Mouse (Mus musculus) NIH3T3 (cell line): ENCODE measurements at regions not wholly inside any gene's neighbourhood (a gene's known extent, or its start where the extent isn't known, plus 50 kb on each side); places are given as distances from the start of the nearest gene placed in this dataset.
A peak's percentile ranks its signal among the peaks of the same experiment; 100 is the strongest.

Experiments used
- DNase-seq: peaks from one replicate; pipeline ENCODE4 v3.0.0-alpha.2; 2012; ENCODE audit warnings: low read depth

- peak; percentile 83 for DNase-seq
These were observed 572.3 kb downstream of the Bnc2 start for GRCm38 (mm10) chr4:84102736-84103135.

- DNase-seq = no peak
These were observed 566.5 kb downstream of the Bnc2 start for GRCm38 (mm10) chr4:84108592-84108991.

DNA sequence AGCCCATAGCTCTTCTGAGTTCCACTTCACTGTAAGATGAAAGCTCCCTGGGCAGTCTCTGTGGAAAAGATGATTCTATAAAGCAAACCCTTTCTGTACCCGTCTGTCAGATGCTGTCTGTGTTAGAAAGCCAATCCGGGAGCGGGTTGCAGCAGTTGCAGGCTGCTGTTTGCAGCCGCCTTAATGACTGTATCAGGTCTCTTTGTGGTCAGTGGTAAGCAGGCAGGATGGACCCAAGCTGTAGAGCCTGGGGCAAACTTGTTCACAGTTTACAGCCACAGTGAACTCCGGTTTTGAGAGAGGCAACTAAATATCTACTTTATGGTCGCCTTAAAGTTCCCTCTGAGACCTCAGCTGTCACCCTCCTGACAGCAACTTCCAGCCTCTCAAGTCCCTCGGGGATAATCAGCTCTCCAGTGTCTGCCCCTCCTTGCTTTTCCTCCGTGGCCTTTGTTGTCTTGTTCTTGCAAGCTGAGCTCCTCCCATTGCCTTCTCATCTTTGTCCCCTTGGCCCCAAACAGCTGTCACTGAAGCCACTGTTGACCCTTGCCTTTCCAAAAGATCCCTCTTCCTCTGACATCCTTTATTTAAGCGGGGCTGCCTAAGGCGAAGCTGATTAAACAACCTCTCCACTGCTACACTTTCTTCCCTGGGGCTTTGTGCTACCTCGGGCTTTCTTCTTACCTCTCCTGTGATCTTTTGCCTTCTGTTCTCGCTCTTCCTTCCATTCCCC is 565.1 kb downstream of the Bnc2 start:
- no peak for DNase-seq

GRCm38 (mm10) chr4:84114162-84115040 is 560.7 kb downstream of the Bnc2 start:
- peak; percentile 26 for DNase-seq

DNA sequence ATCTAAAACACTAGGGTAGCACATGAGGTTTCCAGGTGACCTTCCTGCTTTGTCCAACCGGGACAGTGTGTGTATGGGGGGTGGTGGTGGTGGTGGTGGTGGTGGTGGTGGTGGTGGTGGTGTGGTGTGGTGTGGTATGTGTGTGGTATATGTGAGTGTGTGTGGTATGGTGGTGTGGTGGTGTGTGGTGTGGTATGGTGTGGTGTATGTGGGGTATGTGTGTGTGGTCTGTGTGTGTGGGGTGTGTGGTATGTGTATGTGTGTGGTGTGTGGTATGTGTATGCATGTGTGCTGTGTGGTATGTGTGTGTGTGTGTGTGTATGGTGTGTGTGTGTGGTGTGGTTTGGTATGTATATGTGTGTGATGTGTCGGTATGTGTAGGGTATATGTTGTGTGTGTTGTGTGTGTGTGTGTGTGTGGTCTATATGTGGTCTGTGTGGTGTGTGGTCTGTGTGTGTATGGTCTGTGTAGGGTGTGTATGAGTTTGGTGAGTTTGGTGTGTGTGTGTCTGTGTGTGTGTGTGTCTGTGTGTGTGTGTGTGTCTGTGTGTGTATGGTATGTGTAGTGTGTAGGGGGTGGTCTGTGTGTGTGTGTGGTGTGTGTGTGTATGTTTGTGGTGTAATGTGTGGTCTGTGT is 556.7 kb downstream of the Bnc2 start:
- no peak for DNase-seq

GRCm38 (mm10) chr4:84119616-84120015 is 555.5 kb downstream of the Bnc2 start:
- DNase-seq = no peak

GRCm38 (mm10) chr4:84120330-84120729 is 554.7 kb downstream of the Bnc2 start:
- no peak for DNase-seq

DNA sequence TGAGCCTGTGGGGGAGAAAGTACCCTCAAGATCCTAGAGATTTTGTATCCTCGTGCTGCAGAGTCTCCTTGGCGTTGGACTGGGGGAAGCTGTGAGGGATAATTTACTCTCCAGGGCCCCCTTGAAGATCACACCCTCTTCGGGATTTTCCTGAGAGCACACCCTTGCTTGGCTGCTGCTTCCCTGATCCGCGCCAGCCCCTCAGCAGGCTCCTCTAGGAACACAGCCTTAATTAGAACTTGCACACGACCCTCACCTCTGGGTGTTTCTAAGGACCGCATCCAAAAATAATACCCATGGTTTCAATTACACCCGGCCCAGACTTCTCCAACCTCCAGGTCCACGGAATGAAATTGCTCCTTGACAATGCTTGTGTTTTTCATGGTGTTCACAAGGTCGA is 553.6 kb downstream of the Bnc2 start:
- DNase-seq = no peak

DNA sequence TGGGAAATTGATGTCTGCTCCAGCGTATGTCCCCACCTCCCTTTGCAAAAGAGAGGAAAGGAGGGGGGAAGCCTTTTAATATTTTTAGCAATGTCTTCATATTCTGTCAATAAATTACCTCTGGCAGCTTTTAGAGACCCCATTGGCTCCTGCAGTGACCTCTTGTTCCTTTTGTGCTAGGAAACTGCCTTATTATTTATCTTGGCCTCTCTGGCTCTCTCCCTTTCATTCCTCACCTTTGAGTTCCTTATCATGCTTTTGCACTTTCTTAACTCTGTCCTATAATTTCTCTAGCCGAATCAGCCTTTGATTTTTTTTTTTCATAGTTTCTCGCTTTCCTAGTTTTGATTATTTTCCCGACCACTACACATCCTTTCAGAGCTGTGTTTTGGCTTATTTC is 548.7 kb downstream of the Bnc2 start:
- DNase-seq = no peak

GRCm38 (mm10) chr4:84127380-84127779 is 547.7 kb downstream of the Bnc2 start:
- no peak for DNase-seq

DNA sequence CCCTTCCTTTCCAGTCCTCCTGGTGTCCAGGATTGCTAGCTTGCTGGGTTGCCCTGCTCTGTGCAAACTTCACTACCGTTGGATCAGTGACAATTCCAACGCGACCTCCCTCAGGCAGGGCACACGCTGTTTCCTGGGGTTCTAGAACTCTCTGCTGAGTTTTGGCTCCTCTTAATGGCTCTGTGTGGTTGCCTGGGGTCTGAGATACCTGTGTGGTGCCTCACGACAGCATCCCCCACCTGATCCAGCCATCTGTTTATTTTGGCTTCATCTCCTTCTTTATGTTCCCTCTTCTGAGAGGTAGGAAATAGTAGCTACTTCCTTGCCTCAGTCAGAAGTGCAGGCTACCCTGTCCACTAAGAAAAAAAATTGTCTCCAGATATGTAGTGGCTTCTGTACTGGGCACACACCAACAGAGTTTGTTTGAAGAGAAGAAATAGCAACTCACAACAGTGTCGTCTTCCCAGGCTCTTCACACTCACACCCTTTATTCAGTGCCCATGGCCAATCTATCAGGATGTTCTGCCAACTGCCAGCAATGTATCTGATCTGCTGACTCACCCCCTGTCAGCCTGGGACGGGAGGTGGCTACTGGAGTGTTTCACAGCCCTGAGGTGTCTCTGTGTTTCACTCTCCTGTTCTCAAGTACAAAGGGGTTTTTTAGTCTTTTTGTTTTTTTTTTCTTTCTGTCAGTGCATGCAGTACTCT is 544.1 kb downstream of the Bnc2 start:
- peak; percentile 42 for DNase-seq

DNA sequence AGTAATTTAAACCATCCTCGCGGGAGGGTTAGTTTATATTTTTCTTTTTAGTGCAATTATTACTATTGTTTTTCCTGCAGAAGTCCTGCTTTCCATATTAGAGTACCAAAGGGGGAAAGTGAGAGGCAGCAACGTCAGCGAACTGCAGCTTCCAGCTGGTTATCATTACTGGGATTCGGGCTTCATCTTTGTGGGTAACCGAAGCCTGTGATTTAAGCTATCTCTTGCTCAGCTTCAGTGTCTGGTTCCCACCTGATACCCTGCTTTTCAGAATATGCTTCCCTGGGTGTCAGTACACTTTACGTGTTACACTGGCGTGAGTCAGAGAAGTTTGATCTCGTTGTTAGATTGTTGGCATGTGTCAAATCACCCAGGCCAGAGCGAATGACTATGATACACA is 539.3 kb downstream of the Bnc2 start:
- DNase-seq = no peak

GRCm38 (mm10) chr4:84137171-84137919 is 537.7 kb downstream of the Bnc2 start:
- no peak for DNase-seq

DNA sequence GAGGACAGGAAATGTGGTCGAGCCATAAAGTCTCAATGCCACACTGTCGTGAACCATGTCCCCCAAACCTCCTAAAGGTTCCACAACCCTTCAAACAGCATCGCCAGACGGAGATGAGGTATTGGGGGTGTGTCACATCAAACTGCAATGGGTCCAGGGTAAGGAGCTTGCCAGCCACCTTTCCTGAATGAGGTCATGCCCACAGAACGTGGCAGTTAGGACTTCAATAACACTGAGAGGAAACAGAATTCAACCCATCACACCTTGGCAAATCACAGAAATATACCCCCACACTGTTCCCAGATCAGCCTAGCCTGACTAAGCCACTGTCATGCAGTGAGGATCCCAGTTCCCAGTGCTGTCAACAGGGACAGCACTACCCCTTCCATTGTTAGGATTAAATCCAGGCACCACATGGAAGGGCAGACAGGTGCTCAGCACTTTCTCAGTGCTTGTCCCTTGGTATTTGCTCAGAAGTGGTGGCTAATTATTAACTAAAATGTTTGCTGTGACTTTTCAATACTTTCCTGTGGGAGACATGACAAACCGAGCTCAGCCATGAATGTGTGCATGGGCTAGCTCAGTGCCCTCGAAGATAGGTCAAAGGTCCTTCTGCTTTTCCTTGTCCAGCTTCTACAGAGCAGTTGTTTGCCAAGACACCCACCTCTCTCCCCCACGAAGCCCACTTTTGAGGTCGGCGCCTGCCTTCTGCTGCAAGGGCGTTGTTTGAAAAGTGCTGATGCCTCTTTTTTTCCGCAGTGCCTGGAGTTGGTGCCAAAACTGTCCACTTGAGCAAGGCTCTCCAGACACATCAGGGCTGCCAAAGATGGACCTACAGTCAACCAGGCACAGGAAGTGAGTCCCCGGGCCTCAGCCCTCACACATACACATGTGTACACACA is 525.7 kb downstream of the Bnc2 start:
- no peak for DNase-seq

GRCm38 (mm10) chr4:84150698-84151097 is 524.4 kb downstream of the Bnc2 start:
- no peak for DNase-seq

DNA sequence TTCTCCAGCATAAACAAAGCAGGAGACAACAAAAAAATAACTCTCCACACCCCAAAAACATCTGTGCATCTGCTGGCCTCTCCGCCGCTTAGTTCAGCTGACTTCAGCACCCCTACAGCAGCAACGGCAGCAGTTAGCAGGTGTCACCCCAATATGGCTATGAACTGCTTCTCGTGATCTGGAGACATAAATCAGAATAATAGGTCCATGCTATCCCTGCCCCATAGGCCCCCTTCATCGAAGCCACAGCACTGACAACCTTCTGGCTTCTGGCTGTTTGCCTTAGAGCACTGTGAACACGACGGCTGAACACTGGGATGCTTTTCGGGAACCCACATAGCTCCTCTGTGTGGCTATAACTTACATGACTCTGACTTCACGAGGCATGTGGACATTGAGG is 523.8 kb downstream of the Bnc2 start:
- DNase-seq = no peak

- DNase-seq = peak; percentile 52
These were observed 523.1 kb downstream of the Bnc2 start for GRCm38 (mm10) chr4:84151971-84152450.

DNA sequence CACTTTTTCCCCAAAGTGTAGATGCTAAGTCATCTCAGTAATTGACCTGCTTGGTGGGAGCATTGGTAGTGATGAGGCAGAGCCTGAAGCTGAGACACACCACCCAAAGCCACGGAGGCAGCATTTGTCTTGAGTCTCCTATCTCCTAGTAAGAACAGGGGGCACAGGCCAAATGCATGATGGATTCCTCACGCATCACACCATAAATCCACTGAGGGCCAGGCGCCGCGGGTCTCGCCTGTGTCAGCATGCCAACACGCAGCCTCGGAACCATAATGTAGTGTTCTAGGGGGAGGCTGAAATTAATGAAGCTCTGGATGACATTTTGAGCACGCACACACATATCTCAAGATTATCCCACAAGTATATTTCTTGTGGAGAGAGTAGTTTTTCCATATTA is 521.5 kb downstream of the Bnc2 start:
- DNase-seq = no peak

DNA sequence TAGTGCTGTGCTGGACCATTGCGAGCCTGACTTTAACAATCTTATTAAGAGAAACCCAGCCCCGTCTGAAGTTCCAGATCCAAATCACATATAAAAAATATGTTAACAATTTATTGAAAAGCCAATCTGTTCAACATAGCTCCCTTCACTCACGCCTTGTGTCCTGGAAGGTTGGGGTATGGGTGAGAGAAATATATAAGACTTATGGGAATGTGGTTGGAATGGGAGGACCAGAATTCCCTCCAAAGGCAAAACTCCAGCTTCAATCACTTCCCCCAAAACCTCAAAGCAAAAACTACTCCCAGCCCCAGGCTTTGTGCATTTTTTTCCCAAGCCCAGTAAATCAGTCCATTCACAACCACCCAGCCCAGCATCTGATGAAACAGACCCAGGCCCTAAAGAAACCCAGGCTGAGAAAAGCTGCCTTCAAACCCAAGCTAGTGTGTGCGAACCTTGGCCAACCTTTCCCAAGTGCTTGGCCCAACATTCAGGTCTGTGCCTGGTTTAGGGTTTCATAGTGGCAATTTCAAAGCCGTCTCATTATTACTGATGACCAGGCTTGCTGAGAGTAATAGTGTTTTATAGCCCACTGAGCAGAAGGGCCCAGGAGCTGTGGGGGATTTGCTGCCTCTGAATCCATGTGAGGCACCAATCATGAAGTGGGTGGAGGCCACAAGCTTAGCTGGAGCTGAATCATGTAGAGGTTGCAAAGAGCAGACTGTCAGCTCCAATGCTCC is 517.0 kb downstream of the Bnc2 start:
- DNase-seq = no peak

DNA sequence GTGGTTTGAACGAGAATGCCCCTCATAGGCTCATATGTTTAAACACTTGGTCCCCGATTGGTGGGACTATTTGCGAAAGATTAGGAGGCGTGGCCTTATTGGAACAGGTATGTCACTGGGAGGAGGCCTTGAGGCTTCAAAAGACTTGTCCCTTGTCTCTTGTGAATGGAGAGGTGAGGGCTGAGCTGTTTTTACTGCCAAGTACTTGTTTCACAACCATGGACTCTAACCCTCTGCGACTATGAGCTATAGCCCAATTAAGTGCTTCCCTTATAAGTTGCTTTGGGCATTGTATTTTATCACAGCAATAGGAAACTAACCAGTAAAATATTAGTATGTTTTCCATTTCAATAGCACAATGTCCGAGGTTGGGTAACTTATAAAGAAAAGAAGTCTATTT is 511.7 kb downstream of the Bnc2 start:
- no peak for DNase-seq
